Mouse (Mus musculus) right cerebral cortex, adult 18-20 months (tissue): ENCODE measurements around the gene Ube2t.

Experiments used
- DNase-seq: peaks from one replicate; pipeline ENCODE4 v3.0.0; 2022; ENCODE audit warnings: mixed read lengths

Ube2t gene

DNA sequence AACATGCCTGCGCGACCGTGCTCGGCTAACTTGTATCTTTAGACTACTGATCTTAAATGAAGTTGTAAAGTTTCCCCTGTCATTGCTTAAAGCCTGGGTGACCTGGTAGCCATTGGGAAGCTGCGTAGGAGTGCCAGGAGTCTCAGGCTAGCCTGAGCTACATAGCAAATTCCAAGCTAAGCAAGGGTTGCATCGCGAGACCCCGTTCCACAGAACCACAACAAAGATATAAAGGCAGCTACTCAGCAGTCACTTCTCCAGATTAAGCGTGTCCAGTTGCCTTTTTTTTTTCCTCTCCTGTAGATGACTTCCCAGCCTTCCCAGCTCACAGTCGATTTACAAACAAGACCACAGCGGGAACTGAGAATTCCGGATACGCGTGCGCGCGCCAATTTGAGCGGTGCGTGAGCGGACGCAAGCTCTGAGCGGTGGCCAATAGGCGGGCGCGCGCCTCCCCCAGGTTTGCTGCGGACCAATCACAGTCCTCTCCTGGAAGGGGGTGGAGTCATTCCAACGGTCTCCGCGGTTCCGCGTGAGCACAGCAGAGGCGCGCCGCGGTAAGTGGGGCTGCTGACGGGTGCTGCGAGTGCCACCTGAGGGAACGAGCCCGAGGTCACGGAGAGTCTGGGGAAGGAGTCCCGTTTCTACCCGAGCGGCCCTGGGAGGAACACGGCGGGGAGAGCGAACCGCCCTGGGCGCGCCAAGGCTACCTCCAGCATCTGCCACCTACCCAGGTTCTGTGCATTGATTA lies at the start of gene Ube2t:
Ube2t (plus strand) TSS at position 513 of the 751 bp plus-strand sequence.
- DNase-seq, result peak; percentile 96

DNA sequence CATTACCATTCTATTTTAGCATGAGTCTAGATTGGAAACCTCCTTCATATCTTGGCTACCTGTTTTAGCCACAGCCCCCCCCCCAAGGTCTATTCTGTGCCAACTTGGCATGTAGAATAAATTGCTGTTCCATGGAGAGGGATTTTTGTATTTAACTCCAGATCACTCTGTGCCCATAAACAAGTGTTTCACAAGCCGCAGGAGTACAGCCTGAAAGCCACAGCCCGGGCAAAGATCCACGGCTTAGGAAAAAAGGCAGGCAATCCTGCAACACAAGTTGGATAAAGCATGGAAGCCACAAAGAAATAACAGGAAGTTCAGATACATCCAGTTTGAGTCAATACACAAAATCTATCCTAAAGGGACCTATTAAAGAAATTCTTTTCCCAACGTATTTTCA lies 48.8 kb upstream of the Ube2t start:
- DNase-seq, result no peak

DNA sequence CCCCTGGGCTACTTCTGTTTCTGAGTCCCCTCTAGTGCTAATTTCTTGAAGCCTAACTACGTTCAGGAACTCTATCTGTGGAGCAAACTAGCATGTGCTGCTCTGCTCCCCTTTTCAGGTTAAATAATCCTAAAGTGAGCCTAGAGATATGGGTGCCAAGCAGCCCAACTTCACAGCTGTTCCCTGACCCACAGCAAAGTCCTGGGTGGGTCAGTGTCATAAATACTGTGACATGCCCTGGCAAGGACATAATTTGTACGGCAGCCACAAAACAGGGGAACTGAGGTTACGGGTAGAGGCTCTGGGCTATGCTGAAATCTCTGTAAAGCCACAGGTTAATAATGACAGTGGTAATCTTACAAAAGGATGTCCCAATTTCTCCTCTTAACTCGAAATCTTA lies 46.9 kb upstream of the Ube2t start:
- DNase-seq, result no peak

DNA sequence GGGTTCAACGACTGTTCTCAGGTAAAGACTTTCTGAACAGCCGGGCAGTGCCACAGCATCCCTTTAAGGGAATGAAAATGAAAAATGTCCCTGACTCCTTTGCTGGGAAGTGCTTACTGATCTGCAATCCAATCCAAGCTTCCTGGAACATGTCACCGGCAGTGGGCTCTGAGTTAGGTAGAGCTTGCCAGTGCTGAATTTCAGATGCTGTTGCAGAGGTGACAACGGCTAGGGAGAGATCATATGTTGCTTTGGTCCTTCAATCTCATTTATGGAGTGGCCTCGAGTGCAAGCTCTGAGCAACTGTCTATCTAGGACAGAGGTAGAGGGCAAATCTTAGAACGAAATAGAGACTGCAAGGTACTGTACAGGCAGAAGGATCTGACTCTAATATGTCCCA lies 43.4 kb upstream of the Ube2t start:
- DNase-seq, result no peak

DNA sequence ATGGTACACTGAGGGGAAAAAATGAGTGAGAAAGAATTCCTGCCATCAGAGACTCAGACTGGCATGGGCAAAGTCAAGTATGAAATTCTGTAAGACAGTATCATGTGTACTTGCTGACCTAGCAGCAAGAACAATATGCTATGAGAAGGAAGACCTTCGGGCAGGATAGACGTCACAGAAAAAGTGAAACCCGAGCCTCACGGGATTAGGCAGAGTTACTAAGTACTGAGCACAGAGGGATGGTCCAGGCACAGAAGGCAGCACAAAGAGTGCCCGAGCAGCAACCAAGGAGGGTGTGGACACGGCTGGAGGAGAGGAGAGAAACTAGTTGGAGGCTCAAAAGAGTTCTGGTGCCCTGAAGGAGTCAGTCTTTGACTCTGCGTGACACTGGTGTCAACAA lies 29.9 kb upstream of the Ube2t start:
- DNase-seq, result no peak

DNA sequence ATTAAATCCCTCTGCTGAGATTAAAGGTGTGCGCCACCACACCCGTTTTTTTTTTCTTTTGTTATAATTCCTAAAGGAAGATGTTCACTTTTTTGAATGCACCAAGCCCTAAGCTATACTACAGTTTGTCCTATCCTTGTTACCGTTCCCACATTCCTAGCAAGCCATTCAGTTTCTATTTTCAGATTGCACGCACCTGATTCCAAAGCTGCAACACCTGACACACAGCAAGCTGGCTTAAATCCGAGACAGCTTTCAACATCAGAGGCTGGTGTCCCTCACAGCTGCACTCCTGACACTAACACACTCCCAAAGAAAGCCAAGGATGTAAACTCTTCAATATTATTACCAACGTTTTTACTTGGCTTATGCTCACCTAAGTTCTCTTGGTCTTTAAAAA lies 26.0 kb upstream of the Ube2t start:
- DNase-seq, result no peak

DNA sequence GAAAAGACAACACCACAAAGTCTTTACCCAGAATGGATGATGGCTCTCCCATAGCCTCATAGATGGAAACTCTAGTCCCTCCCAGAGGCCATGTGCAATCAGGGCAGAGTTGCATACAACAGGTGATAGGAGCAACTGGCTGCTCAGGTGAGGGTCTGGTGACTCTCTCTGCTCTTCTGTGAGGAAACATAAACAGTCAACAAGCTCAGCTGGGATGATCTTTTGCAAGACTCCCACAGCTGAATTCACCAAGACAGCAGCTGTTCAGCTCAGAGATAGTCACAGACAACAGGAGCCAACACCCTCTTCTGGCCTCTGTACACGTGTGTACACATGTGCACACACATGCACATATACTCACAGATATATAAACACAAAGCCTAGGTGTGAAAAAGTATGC lies 24.1 kb upstream of the Ube2t start:
- DNase-seq, result no peak

DNA sequence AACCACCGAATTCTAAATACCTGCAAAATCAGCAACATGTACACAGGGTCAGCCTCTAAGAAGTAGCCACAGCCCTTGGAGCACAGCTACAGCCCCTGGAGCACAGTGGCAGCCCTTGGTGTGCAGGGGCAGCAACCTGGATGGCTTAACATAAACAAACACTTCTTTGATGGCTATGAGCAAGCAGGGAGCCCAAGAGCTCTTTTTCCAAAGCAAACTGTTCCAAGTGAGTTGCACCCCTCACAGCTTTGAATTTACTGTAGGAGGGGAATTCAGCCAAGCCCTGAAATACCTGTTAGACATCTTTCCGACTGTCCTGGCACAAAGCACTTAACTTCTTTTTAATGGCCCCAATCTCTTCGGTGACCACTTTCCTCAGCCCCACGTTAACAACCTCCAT lies 21.5 kb upstream of the Ube2t start:
- no peak for DNase-seq

DNA sequence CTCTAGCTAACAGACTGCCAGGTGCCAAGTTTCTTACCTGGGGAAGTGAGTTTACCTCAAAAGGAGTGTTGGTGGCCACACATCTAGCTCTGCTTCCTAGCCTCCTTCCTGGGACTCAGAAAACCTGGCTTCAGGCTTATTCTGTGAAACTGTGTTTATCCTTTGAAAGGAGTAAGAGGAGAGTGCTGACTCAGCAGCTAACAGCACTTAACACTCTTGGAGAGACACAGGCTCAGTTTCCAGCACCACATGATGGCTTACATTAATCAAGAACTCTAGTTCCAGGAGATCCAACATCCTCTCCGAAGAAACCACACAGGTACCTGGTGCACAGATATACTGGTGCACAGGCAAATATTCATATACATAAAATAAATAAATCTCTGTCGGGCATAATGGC lies 19.5 kb upstream of the Ube2t start:
- DNase-seq, result no peak

DNA sequence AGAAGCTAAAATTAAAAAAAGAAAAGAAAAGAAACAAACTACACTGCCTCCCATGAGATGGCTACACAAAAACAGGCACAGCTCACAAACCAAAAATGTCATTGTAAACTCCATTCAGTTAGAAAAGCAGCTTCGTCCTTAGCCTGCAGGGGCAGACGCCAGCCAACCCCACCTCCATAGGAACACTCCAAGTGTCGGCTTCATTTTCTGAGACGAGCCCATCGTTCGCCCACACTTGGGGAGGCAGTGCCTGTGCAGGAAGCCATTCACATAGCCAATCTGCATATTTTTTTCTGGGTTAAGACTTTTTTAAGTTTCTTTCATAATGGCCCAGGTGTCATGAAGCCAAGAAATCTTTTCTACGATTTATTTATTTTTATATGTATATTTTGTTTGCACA lies 14.8 kb upstream of the Ube2t start:
- peak; percentile 19 for DNase-seq

DNA sequence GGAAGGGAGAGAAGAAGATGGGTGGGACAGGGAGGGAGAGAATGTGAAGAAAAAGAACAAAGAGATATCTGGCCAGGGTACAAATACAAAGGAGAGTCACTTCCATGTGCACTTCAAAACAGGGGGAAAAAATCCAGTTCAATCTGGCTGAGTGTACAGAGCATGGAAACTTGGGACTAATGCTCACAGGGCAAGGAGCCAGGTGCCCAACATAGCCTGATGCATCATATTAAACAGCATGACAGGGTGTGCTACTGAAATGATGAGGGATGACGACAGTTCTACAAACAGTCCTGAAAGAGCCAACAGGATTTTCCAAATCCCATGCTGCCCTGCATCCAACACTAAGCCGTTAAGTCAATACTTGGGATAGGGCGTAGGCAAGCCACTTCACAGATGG lies 12.4 kb upstream of the Ube2t start:
- no peak for DNase-seq

DNA sequence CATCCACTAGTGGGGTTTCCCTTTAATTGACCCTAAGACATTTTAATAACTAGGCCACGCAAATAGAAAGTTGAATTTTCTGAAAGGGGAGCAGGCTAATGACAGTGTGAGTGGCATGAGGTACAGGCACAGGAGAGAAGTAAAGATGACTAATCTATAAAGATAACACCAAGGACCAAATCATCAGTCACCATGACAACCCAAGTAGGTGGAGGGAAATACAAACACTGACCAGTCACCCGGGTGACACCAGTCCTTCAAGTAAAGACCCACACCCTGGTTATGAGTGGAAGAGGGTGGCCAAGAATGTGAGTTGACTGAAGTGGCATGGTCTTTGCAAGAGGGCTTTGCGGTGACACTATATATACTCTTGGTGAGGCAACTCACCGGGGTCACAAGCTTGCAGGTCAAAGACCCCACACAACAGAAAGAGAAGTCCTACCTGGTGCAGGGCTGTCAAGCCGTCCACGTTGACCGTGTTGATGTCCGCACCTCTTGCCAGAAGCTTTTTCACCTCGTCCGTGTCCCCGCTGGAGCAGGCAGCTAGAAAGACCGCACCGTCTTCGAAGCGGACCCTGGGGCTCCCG lies 7.2 kb upstream of the Ube2t start:
- DNase-seq, result no peak

DNA sequence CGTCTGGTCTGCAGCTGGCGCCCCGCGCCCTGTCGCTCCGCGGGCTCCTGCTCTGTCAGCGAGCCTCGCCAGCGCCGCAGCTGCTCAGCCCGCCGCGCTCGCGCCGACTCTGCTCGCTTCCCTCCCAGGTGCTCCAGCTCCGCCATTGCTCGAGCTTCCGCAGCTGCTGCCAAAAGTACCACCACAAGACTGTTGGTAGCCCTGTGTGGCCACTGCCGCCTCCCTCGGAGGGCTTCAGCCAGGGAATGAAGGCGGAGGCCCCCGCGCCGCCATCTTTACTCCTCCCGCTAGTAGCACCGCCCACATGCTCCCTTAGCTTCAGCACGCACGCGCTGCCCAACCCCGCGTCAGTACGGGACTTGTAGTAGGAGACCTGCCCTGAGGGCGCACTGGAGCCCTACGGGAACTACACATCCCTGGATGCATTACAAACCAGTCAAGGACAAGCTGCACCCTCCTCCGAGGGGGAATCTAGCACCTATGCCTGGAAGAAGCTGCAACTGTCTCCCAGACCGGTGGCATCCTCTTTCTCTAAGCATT lies 6.7 kb upstream of the Ube2t start, which contains the start of gene Ppp1r12b:
Ppp1r12b (minus strand) TSS at position 306 of the 540 bp plus-strand sequence.
- DNase-seq, result peak; percentile 99

DNA sequence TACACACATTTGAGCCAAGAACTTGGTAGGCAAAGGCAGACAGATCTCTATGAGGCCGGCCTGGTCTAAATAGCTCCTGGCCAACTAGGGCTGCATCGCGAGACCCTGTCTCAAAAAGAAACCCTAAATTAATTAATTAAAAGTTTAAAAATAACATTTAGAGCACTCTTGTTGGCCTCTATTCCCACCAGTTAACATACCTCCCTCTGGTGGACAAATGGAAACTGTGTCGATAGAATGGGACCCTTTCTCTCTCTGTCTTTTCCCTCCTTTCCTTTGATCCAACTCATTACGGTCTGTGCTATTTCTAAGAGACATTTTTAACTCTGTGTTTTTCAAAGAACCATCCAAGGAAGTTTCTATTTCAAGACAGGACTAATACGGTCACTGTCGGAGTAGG lies 1.7 kb upstream of the Ube2t start:
- DNase-seq, result no peak

DNA sequence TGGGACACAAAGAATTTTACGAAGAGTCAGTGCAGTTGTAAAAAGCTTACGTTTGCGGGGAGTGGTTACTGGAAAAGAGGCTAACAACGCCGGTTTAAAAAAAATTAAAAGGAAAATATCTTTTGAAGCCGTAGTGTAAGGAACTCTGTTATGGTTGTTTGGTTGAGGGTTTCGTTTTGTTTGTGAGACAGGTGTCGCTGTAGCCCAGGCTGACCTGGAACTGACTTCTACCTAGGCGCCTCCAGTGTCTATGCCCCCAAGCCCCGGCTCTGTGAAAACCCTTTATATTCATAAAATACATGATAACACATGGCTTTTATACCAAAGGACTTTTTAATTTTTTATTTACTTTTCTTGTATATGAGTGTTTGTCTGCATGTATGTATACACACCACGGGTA lies 456 bp downstream of the Ube2t start:
- DNase-seq, result no peak

DNA sequence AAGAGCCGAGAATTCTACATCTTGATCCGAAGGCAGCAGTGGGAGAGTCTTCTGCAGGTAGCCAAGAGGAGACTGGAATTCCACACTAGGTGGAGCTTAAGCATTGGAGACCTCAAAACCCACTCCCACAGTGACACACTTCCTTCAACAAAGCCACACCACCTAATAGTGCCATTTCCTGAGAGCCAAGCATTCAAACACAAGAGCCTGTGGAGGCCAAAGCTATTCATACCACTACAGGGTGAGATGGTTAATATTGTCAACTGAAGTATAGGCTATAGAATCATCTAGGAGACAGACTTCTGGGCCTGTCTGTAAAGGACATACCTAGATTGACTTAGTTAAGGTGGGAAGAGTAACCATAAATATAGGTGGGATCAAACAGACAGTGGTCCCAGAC lies 3.1 kb downstream of the Ube2t start:
- no peak for DNase-seq

DNA sequence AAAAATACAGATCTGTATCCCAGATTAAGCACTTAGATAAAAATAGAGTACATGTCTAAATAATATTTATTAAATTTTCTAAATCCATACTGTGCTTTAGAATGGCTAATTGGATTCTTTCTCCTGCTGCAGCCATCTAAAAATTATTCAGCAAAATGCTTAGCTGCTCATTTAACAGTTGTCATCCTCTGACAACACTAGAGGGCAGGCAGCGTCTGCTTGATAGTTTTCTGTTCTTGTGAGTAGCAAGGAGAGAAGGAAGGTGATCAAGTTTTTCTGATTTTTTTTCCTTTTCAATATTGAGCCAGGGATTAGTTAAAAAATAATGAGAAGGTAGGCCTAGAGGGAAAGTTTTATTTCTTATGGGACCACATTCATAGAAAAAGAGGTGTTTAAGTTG lies 10.6 kb downstream of the Ube2t start:
- DNase-seq, result peak; percentile 17

DNA sequence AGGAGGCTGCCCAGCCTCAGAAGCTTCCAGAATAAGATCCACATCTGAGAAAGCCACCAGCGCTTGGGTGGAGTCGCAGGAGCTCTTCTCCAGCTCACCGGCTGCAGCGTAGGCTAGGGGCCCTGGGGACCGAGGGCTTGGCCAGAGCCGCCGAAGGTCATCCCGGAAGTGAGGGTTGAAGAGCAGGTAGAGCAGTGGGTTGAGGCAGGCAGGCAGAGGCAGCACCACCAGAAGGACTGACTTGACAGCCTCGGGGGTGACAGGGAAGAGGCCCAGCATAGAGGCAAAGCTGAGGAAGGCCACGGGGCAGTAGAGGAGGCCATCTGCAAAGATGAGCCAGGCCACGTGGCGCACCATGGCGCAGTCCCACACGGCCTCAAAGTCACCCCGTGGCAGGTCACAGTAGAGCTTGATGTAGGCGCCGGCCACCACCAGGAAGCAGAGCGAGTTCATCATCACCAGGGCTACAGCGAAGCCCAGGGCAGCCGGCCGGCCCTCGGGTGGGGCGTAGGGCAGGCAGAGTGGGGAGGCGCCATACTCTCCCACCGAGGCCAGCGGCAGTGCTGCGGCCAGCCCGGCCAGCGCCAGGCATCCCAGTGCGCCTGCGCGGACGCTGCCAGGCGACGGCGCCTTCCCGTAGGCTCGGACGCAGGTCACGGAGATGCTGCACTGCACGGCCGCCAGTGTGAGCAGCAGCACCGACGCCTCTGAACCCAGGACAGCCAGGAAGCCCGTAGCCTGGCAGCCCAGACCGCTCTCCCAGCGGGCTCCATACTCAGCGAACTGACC lies 25.0 kb downstream of the Ube2t start:
- DNase-seq, result peak; percentile 62

DNA sequence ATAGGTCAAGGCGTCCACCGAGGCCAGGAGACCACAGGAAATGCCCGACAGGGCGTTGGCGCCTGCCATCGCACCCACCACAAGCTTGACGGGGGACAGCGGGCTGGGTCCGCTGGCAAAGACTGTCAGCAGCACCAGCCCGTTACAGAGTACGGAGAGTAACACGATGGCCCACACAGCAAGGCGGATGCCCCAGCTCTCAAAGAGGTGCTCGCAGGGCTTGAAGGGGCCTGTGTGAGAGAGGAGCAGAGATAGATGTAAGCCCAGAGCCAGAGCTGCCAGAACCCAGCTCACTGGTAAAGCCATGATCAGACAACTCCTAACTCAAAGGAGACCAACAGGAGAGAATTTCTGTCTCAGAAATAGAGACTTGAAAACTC lies 25.6 kb downstream of the Ube2t start:
- DNase-seq, result no peak

DNA sequence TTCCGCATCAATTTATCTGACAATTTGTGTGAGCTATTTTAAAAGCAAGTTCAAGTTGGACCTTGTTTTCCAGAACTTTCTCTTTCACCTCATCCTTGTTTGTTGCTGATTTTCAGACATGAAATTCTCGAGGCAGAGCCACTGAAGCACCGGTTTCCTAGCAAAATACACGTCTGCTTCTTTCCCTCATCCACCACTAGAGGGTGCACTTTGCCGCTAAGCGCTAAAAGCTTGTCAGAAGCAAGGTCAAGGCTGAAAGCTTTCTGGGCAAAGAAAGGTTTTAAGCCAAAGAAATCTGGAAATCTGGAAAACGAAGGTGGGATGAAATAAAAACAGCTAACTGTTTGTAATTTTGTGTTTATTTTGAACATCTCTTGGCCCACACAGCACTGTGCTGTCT lies 27.0 kb downstream of the Ube2t start:
- DNase-seq, result peak; percentile 83

DNA sequence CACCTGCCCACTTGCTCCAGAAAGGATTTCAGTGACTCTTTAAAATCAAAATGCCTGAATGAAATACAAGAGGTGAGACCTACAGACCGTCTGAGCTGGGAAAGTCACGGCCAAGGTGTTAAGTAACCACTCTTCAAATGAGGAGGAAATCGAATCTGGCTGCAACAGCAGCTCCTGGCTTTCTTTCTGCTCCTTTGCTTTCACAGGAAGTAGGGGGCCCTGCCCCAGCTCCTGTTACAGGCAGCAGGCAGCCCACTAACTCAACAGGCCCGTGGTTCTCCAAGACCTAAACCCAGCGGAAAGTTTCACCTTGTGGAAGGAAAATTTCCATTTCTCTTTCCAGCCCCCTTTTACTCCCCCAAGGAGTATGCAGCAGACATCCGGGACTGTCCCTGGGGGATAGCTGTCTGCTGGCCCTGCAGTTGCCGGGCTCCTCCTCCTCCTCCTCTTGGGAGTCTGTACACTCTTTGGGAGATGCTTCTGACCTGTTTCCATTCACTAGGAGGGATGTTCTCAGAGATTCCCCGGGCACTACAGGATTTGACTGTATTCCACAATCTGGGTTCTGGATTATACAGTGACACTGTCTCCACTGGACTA lies 29.8 kb downstream of the Ube2t start:
- no peak for DNase-seq

DNA sequence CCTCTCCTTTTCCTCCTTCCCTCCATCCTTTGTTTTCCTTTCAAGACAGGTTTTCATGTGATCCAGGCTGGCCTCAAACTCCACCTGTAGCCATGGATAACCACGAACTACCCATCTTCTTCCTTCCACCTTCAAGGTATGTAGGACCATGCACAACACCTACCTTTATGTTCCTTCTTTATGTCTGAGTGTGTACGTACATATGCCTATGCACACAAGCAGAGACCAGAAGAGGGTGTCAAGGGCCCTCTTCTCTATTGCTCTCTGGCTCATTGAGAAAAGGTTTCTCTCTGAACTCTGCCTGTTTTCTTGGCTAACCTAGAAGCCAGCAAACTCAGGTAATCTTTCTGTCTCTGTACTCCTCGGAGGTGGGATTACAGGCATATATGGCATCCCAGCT lies 32.4 kb downstream of the Ube2t start:
- DNase-seq, result no peak

DNA sequence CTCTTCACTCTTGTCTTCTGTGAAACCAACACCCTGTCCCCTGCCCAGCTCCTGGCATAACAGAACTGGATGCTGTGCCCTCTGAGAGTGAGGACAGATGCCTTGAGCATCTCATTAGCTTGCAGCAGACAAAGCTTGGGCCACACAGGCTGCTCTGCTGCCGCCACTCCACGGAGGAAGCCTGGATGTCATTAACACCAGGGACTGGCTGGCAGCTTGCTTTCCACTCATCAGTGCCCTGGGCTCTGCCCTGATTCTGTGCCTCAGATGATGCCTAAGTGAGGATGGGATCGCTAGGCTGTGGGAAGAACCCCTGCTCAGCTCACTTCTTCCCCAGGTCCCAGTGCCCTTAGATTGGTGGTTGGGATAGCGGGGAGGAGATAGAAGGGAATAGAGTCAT lies 33.1 kb downstream of the Ube2t start:
- DNase-seq, result no peak
